Comparison of ENCODE assay signal across 8 mouse cellular contexts in the genomic region with DNA sequence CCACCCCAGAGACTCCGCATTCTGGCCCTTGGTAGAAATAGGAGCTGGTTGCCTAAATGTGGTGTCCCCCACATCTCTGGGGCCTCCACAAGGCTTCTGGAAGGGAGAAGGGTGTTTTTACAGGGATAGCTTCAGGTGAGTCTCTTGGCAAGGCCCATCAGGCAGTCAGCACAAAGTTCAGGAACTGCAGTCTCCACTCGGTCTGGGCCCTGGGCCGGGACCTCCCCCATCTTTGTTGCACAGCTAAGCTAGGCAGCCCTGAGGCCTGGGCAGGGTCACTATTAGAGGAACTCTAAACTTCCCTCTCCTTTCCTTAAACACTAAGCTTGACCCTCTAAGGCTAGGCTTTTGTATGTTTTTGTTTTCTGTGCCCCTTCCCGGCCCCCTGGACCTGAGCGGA. TPM values are rescaled to one million over a fixed set of nuclear protein-coding genes. Genes with fewer than 3 reads are reported as not detected.
DNase-seq lines count a peak whose midpoint lies in the region; ATAC-seq and TF ChIP-seq lines count a peak whose summit lies in the region.

No protein-coding gene starts in this region.

- H3K36me3 ChIP-seq in forebrain, embryonic 12.5 days (replicated peaks): no peaks in the 10 kb centered on the region
- no peaks in the 10 kb centered on the region for H3K36me3 ChIP-seq in limb, embryonic 11.5 days (ENCODE audit: control insufficient read depth, insufficient read depth, low read length)
- no peaks in the 10 kb centered on the region for H3K36me3 ChIP-seq in neural tube, embryonic 13.5 days

- no peak overlapping the region for H3K27ac ChIP-seq in forebrain, embryonic 12.5 days
- no peak overlapping the region for H3K27ac ChIP-seq in limb, embryonic 11.5 days (replicated peaks; ENCODE audit: low read depth, low read length)
- no peak overlapping the region for H3K27ac ChIP-seq in neural tube, embryonic 13.5 days (replicated peaks)

- no peak for TF ChIP-seq CTCF in lung, adult 2 months (IDR thresholded peaks at IDR 0.05; ENCODE audit: insufficient read depth, low read length)

- WGBS in lung, adult 2 months: 25% methylated on average over 5 of the region's 5 CpGs
- 29% methylated on average over 5 of the region's 5 CpGs for WGBS in forebrain, embryonic 12.5 days
- 32% methylated on average over 5 of the region's 5 CpGs for WGBS in limb, embryonic 11.5 days
- 41% methylated on average over 5 of the region's 5 CpGs for WGBS in neural tube, embryonic 13.5 days

- H3K4me2 ChIP-seq in forebrain, embryonic 12.5 days: peak overlapping the region; percentile 89
- peak overlapping the region; percentile 86 for H3K4me2 ChIP-seq in limb, embryonic 11.5 days (ENCODE audit: low read depth, severe bottlenecking)
- H3K4me2 ChIP-seq in neural tube, embryonic 13.5 days: peak overlapping the region; percentile 91

- peaks cover 30% of the 10 kb centered on the region for H3K27me3 ChIP-seq in forebrain, embryonic 12.5 days
- H3K27me3 ChIP-seq in limb, embryonic 11.5 days (ENCODE audit: control insufficient read depth, insufficient read depth, low read length): 0 out of 2 replicates have a peak, but pooled peaks cover 3% of the 10 kb centered on the region
- peaks cover 9% of the 10 kb centered on the region for H3K27me3 ChIP-seq in neural tube, embryonic 13.5 days

- no peak for TF ChIP-seq POLR2A in lung, adult 2 months (IDR thresholded peaks at IDR 0.05; ENCODE audit: borderline replicate concordance, extremely low read depth, low read depth, low read length)

- peak overlapping the region; percentile 67 for H3K4me3 ChIP-seq in lung, adult 2 months (replicated peaks; ENCODE audit: extremely low read depth, low read depth, low read length)
- H3K4me3 ChIP-seq in forebrain, embryonic 12.5 days (replicated peaks): peak overlapping the region; percentile 49
- H3K4me3 ChIP-seq in limb, embryonic 11.5 days (ENCODE audit: low read depth, low read length): peak overlapping the region; percentile 44; the same call in 1 of the 2 replicates
- peak overlapping the region; percentile 44 for H3K4me3 ChIP-seq in neural tube, embryonic 13.5 days

- no peak for DNase-seq in lung, adult 2 months
- DNase-seq in lung, postnatal 25 days (ENCODE audit: low spot score): no peak
- DNase-seq in limb, embryonic 11.5 days (ENCODE audit: low spot score): no peak
- no peak for DNase-seq in urinary bladder, postnatal 14 days (ENCODE audit: low spot score)
- DNase-seq in left cerebral cortex, adult 11 months (ENCODE audit: low spot score): no peak
- no peak for DNase-seq in natural killer cell, adult 2 months (ENCODE audit: low spot score in 2 of 2)

- ATAC-seq in forebrain, embryonic 12.5 days (ENCODE audit: low FRiP score): no peak
- no peak for ATAC-seq in limb, embryonic 11.5 days (ENCODE audit: insufficient number of reproducible peaks, low FRiP score, low TSS enrichment, low read depth)
- ATAC-seq in neural tube, embryonic 13.5 days (ENCODE audit: low read depth): no peak

- H3K9ac ChIP-seq in forebrain, embryonic 12.5 days: peak overlapping the region; percentile 59; the same call in 1 of the 2 replicates
- H3K9ac ChIP-seq in limb, embryonic 11.5 days (ENCODE audit: low read length): no peak overlapping the region
- H3K9ac ChIP-seq in neural tube, embryonic 13.5 days: peak overlapping the region; percentile 71

- H3K9me3 ChIP-seq in forebrain, embryonic 12.5 days: no peaks in the 10 kb centered on the region
- H3K9me3 ChIP-seq in limb, embryonic 11.5 days (ENCODE audit: control insufficient read depth, low read length): no peaks in the 10 kb centered on the region
- no peaks in the 10 kb centered on the region for H3K9me3 ChIP-seq in neural tube, embryonic 13.5 days

- H3K4me1 ChIP-seq in lung, adult 2 months (ENCODE audit: control insufficient read depth, insufficient read depth, low read length): peaks cover 1% of the 10 kb centered on the region; the same call in 1 of the 2 replicates
- H3K4me1 ChIP-seq in forebrain, embryonic 12.5 days: peaks cover 22% of the 10 kb centered on the region
- H3K4me1 ChIP-seq in limb, embryonic 11.5 days (ENCODE audit: control insufficient read depth, insufficient read depth, low read length): peaks cover 6% of the 10 kb centered on the region
- peaks cover 15% of the 10 kb centered on the region; the same call in 1 of the 2 replicates for H3K4me1 ChIP-seq in neural tube, embryonic 13.5 days (replicated peaks)

RNA-seq across cellular contexts. Expression of a gene that starts 4.6 kb away (rescaled TPM):
- polyA plus RNA-seq in lung, adult 2 months (2012; rRNA removed): 25.9 and 43.4 TPM in 2 replicates
- 4.9 and 5.7 TPM in 2 replicates for polyA plus RNA-seq in forebrain, embryonic 12.5 days (2016; fragmentation: Nextera tagmentation; extraction: Ambion mirVana)
- polyA plus RNA-seq in limb, embryonic 11.5 days (2014; fragmentation: Nextera tagmentation; extraction: Ambion mirVana): 7.8 and 8.3 TPM in 2 replicates
- 6.4 and 9.8 TPM in 2 replicates for polyA plus RNA-seq in neural tube, embryonic 13.5 days (2015; fragmentation: Nextera tagmentation; extraction: Ambion mirVana)
